Mouse (Mus musculus) induced T-regulatory cell, adult 2 months (primary cell): ENCODE measurements around the gene Ttc21a.
A peak's percentile ranks its signal among the peaks of the same experiment; 100 is the strongest.

Source experiments
- DNase-seq: peaks from one replicate; pipeline ENCODE4 v3.0.0-alpha.2; 2012; ENCODE audit warnings: low read depth

Gene Ttc21a

GRCm38 (mm10) chr9:119976704-119977556 lies 39.5 kb downstream of the Ttc21a start:
- DNase-seq = peak; percentile 71

- DNase-seq = peak; percentile 68
Measured at GRCm38 (mm10) chr9:119977557-119978060, 40.2 kb downstream of the Ttc21a start.

- peak; percentile 81 for DNase-seq
Measured at GRCm38 (mm10) chr9:119978151-119978810, 40.9 kb downstream of the Ttc21a start.

GRCm38 (mm10) chr9:119978811-119979441 lies 41.5 kb downstream of the Ttc21a start:
- DNase-seq = peak; percentile 54

GRCm38 (mm10) chr9:119979749-119980148 lies 42.3 kb downstream of the Ttc21a start:
- DNase-seq = peak; percentile 43

- peak; percentile 63 for DNase-seq
Measured at GRCm38 (mm10) chr9:119980770-119981182, 43.4 kb downstream of the Ttc21a start.

GRCm38 (mm10) chr9:119981183-119982179 lies 44.1 kb downstream of the Ttc21a start:
- DNase-seq = peak; percentile 94

- peak; percentile 94 for DNase-seq
Measured at GRCm38 (mm10) chr9:119982241-119982811, 44.9 kb downstream of the Ttc21a start.

- DNase-seq = peak; percentile 84
Measured at GRCm38 (mm10) chr9:119982956-119983551, 45.6 kb downstream of the Ttc21a start.

GRCm38 (mm10) chr9:119983585-119984535 lies 46.5 kb downstream of the Ttc21a start:
- peak; percentile 94 for DNase-seq

- peak; percentile 72 for DNase-seq
Measured at GRCm38 (mm10) chr9:119984536-119985011, 47.2 kb downstream of the Ttc21a start, which contains the start of gene Csrnp1. Gene Csrnp1 (minus strand): TSS chr9:119984658.

- DNase-seq = no peak
Measured at GRCm38 (mm10) chr9:119985881-119986574, 48.6 kb downstream of the Ttc21a start.

- DNase-seq = peak; percentile 94
Measured at GRCm38 (mm10) chr9:119988304-119988703, 50.9 kb downstream of the Ttc21a start.

- no peak for DNase-seq
Measured at GRCm38 (mm10) chr9:119991310-119991709, 53.9 kb downstream of the Ttc21a start.

GRCm38 (mm10) chr9:119993092-119993844 lies 55.9 kb downstream of the Ttc21a start:
- no peak for DNase-seq

GRCm38 (mm10) chr9:119994207-119994606 lies 56.8 kb downstream of the Ttc21a start:
- peak; percentile 51 for DNase-seq

GRCm38 (mm10) chr9:119996080-119996479 lies 58.7 kb downstream of the Ttc21a start:
- DNase-seq = no peak

- no peak for DNase-seq
Measured at GRCm38 (mm10) chr9:119998776-119999175, 61.4 kb downstream of the Ttc21a start.
